Mouse (Mus musculus): ENCODE data around the gene Atad5. TPM values are rescaled to one million over a fixed set of nuclear protein-coding genes. Genes with fewer than 3 reads are reported as not detected.

Atad5 gene
- polyA plus RNA-seq, 1 experiment from 2014 or later: 14.1 TPM

- Histone ChIP-seq H3K4me1 (peaks cover 3% of the 10 kb centered on the region; the same call in 1 of the 2 replicates), H3K9me3 (no peaks in the 10 kb centered on the region), H3K4me2 (replicated peaks) (no peak overlapping the region), H3K4me3 (no peak overlapping the region), H3K27me3 (no peaks in the 10 kb centered on the region), H3K36me3 (no peaks in the 10 kb centered on the region; the same call in 1 of the 2 replicates), H3K9ac (no peak overlapping the region), H3K27ac (no peak overlapping the region)
- WGBS: 74% methylated on average over 3 of the region's 3 CpGs
- ATAC-seq (ENCODE audit: low FRiP score, low read depth): no peak
Measured at GRCm38 (mm10) chr11:80069815-80070214, 19.4 kb upstream of the Atad5 start.

- Histone ChIP-seq H3K4me1 (peaks cover 3% of the 10 kb centered on the region; the same call in 1 of the 2 replicates), H3K9me3 (no peaks in the 10 kb centered on the region), H3K36me3 (no peaks in the 10 kb centered on the region; the same call in 1 of the 2 replicates), H3K4me2 (replicated peaks) (no peak overlapping the region), H3K9ac (no peak overlapping the region), H3K27ac (no peak overlapping the region), H3K27me3 (no peaks in the 10 kb centered on the region), H3K4me3 (no peak overlapping the region)
- ATAC-seq (ENCODE audit: low FRiP score, low read depth): no peak
- WGBS: 85% methylated on average over 2 of the region's 2 CpGs
Measured at GRCm38 (mm10) chr11:80071039-80071438, 18.2 kb upstream of the Atad5 start.

GRCm38 (mm10) chr11:80072365-80072764 lies 16.8 kb upstream of the Atad5 start:
- Histone ChIP-seq H3K4me1 (peaks cover 3% of the 10 kb centered on the region; the same call in 1 of the 2 replicates), H3K4me3 (no peak overlapping the region), H3K36me3 (no peaks in the 10 kb centered on the region; the same call in 1 of the 2 replicates), H3K9me3 (no peaks in the 10 kb centered on the region), H3K27me3 (no peaks in the 10 kb centered on the region), H3K9ac (no peak overlapping the region), H3K4me2 (replicated peaks) (no peak overlapping the region), H3K27ac (no peak overlapping the region)
- WGBS: 93% methylated on average over 3 of the region's 3 CpGs
- ATAC-seq (ENCODE audit: low FRiP score, low read depth): no peak

- Histone ChIP-seq H3K4me1 (peaks cover 11% of the 10 kb centered on the region), H3K27me3 (no peaks in the 10 kb centered on the region), H3K27ac (no peak overlapping the region), H3K4me3 (no peak overlapping the region), H3K9me3 (no peaks in the 10 kb centered on the region), H3K36me3 (no peaks in the 10 kb centered on the region; the same call in 1 of the 2 replicates), H3K4me2 (replicated peaks) (no peak overlapping the region), H3K9ac (no peak overlapping the region)
- WGBS: 96% methylated on average over 5 of the region's 5 CpGs
- no peak for ATAC-seq (ENCODE audit: low FRiP score, low read depth)
Measured at GRCm38 (mm10) chr11:80075608-80076277, 13.5 kb upstream of the Atad5 start.

GRCm38 (mm10) chr11:80077784-80078545 lies 11.2 kb upstream of the Atad5 start:
- no peak overlapping the region for H3K27ac ChIP-seq
- no peak overlapping the region for H3K4me3 ChIP-seq
- no peak overlapping the region for H3K9ac ChIP-seq
- ATAC-seq (ENCODE audit: low FRiP score, low read depth): no peak
- 83% methylated on average over 14 of the region's 14 CpGs for WGBS
- no peaks in the 10 kb centered on the region; the same call in 1 of the 2 replicates for H3K36me3 ChIP-seq
- H3K4me1 ChIP-seq: peaks cover 19% of the 10 kb centered on the region
- H3K4me2 ChIP-seq (replicated peaks): no peak overlapping the region
- no peaks in the 10 kb centered on the region for H3K27me3 ChIP-seq
- no peaks in the 10 kb centered on the region for H3K9me3 ChIP-seq

GRCm38 (mm10) chr11:80078831-80079230 lies 10.4 kb upstream of the Atad5 start:
- 23% methylated on average over 1 of the region's 1 CpGs for WGBS
- Histone ChIP-seq H3K9ac (no peak overlapping the region), H3K27me3 (no peaks in the 10 kb centered on the region), H3K27ac (no peak overlapping the region), H3K4me3 (no peak overlapping the region), H3K36me3 (no peaks in the 10 kb centered on the region; the same call in 1 of the 2 replicates), H3K4me2 (replicated peaks) (no peak overlapping the region), H3K4me1 (peaks cover 19% of the 10 kb centered on the region), H3K9me3 (no peaks in the 10 kb centered on the region)
- ATAC-seq (ENCODE audit: low FRiP score, low read depth): no peak

- Histone ChIP-seq H3K4me2 (replicated peaks) (peak overlapping the region; percentile 73), H3K4me1 (peaks cover 19% of the 10 kb centered on the region), H3K27me3 (no peaks in the 10 kb centered on the region), H3K36me3 (no peaks in the 10 kb centered on the region; the same call in 1 of the 2 replicates), H3K4me3 (peak overlapping the region; percentile 93), H3K9ac (peak overlapping the region; percentile 98), H3K9me3 (no peaks in the 10 kb centered on the region), H3K27ac (no peak overlapping the region)
- WGBS: 72% methylated on average over 6 of the region's 6 CpGs
- no peak for ATAC-seq (ENCODE audit: low FRiP score, low read depth)
Measured at GRCm38 (mm10) chr11:80079751-80080150, 9.4 kb upstream of the Atad5 start.

- Histone ChIP-seq H3K9ac (peak overlapping the region; percentile 98), H3K9me3 (no peaks in the 10 kb centered on the region), H3K36me3 (no peaks in the 10 kb centered on the region; the same call in 1 of the 2 replicates), H3K4me2 (replicated peaks) (peak overlapping the region; percentile 73), H3K4me1 (peaks cover 19% of the 10 kb centered on the region), H3K27me3 (no peaks in the 10 kb centered on the region), H3K27ac (peak overlapping the region; percentile 96), H3K4me3 (peak overlapping the region; percentile 93)
- no peak; the same call in none of the 2 replicates for ATAC-seq (ENCODE audit: low FRiP score, low read depth)
- under 1% methylated on average over 32 of the region's 32 CpGs for WGBS
Measured at GRCm38 (mm10) chr11:80080381-80080825, 8.8 kb upstream of the Atad5 start.

GRCm38 (mm10) chr11:80080826-80081728 lies 8.1 kb upstream of the Atad5 start, which contains the start of gene Crlf3:
Crlf3 (minus strand) TSS chr11:80080991.
- H3K4me3 ChIP-seq: peak within 1 kb of the TSS; percentile 93
- H3K36me3 ChIP-seq: no peaks in the 10 kb centered on the region; the same call in 1 of the 2 replicates
- H3K9ac ChIP-seq: peak within 1 kb of the TSS; percentile 98
- H3K27ac ChIP-seq: peak within 1 kb of the TSS; percentile 96
- no peaks in the 10 kb centered on the region for H3K27me3 ChIP-seq
- no peaks in the 10 kb centered on the region for H3K9me3 ChIP-seq
- H3K4me2 ChIP-seq (replicated peaks): peak within 1 kb of the TSS; percentile 73
- WGBS: 6% methylated on average over 55 of the region's 55 CpGs
- ATAC-seq (ENCODE audit: low FRiP score, low read depth): peak; percentile 95
- H3K4me1 ChIP-seq: peaks cover 19% of the 10 kb centered on the region

GRCm38 (mm10) chr11:80081786-80082319 lies 7.3 kb upstream of the Atad5 start:
- Histone ChIP-seq H3K9me3 (no peaks in the 10 kb centered on the region), H3K27ac (peak overlapping the region; percentile 96; the same call in 1 of the 2 replicates), H3K4me3 (no peak overlapping the region), H3K27me3 (no peaks in the 10 kb centered on the region), H3K9ac (no peak overlapping the region), H3K4me1 (peaks cover 19% of the 10 kb centered on the region), H3K36me3 (no peaks in the 10 kb centered on the region), H3K4me2 (replicated peaks) (peak overlapping the region; percentile 73)
- 79% methylated on average over 7 of the region's 7 CpGs for WGBS
- ATAC-seq (ENCODE audit: low FRiP score, low read depth): no peak

GRCm38 (mm10) chr11:80085356-80086055 lies 3.7 kb upstream of the Atad5 start:
- Histone ChIP-seq H3K9me3 (no peaks in the 10 kb centered on the region), H3K27me3 (no peaks in the 10 kb centered on the region), H3K4me2 (replicated peaks) (no peak overlapping the region), H3K27ac (no peak overlapping the region), H3K9ac (no peak overlapping the region), H3K36me3 (no peaks in the 10 kb centered on the region), H3K4me1 (peaks cover 16% of the 10 kb centered on the region), H3K4me3 (no peak overlapping the region)
- ATAC-seq (ENCODE audit: low FRiP score, low read depth): no peak
- 71% methylated on average over 6 of the region's 6 CpGs for WGBS

Measured in limb, embryonic 13.5 days (tissue).